Mouse (Mus musculus) MEL (cell line): Measurements from ENCODE around the gene Rnf7. TPM values are rescaled to one million over a fixed set of nuclear protein-coding genes. Genes with fewer than 3 reads are reported as not detected.

Source experiments
- DNase-seq: peaks from one replicate; pipeline ENCODE4 v3.0.0; 2011; ENCODE audit warnings: low read depth, low spot score
- H3K27ac ChIP-seq: 2 replicates; pipeline ENCODE4 v1.5.1; 2012; ENCODE audit warnings: low read depth, mild to moderate bottlenecking, control low read depth, low read length, moderate library complexity; ENCODE audit not compliant: control insufficient read depth
- H3K27me3 ChIP-seq, 2 experiments: fragments of 150-350 bp in 1 of 2; sonication (generic) in 1 of 2; 2 replicates each; pipeline ENCODE4 v1.6.1; 2012; ENCODE audit warnings: low read length in 2 of 2, mild to moderate bottlenecking in 2 of 2, improper control_type of control experiment in 1 of 2, moderate library complexity in 1 of 2; ENCODE audit not compliant: insufficient read depth in 2 of 2, control insufficient read depth in 1 of 2
- H3K36me3 ChIP-seq, 2 experiments: 2 replicates each; pipeline ENCODE4 v1.6.1; 2012 to 2014; ENCODE audit warnings: low read length in 2 of 2, improper control_type of control experiment in 1 of 2, inconsistent platforms in 1 of 2, mild to moderate bottlenecking in 1 of 2; ENCODE audit not compliant: insufficient read depth in 2 of 2, control insufficient read depth in 1 of 2
- H3K4me1 ChIP-seq, 2 experiments: fragments of 150-350 bp in 1 of 2; sonication (generic) in 1 of 2; 2 replicates each; pipeline ENCODE4 v1.6.1; 2012; ENCODE audit warnings: low read length in 2 of 2, improper control_type of control experiment in 1 of 2, mild to moderate bottlenecking in 1 of 2; ENCODE audit not compliant: insufficient read depth in 2 of 2, control insufficient read depth in 1 of 2
- H3K4me3 ChIP-seq, 2 experiments: fragments of 150-350 bp in 1 of 2; sonication (generic) in 1 of 2; 2 replicates each; pipeline ENCODE4 v1.5.1; 2012; ENCODE audit warnings: low read depth in 2 of 2, low read length in 2 of 2, mild to moderate bottlenecking in 2 of 2, moderate library complexity in 2 of 2, control low read depth in 1 of 2, improper control_type of control experiment in 1 of 2; ENCODE audit not compliant: control insufficient read depth in 1 of 2, insufficient read depth in 1 of 2
- H3K79me2 ChIP-seq: 2 replicates; pipeline ENCODE4 v1.6.1; 2012; ENCODE audit warnings: mild to moderate bottlenecking, low read length, moderate library complexity; ENCODE audit not compliant: control insufficient read depth, poor library complexity, insufficient read depth
- H3K9ac ChIP-seq: 2 replicates; pipeline ENCODE4 v1.6.1; 2012; ENCODE audit warnings: low read depth, mild to moderate bottlenecking, control low read depth, low read length, moderate library complexity; ENCODE audit not compliant: control insufficient read depth, poor library complexity, severe bottlenecking
- H3K9me3 ChIP-seq: fragments of 150-350 bp; sonication (generic); replicated peaks from 2 replicates; pipeline ENCODE4 v1.6.1; 2012; ENCODE audit warnings: mild to moderate bottlenecking, low read length, improper control_type of control experiment, moderate library complexity; ENCODE audit not compliant: insufficient read depth
- CHD2 ChIP-seq: IDR thresholded peaks from 2 replicates; pipeline ENCODE4 v1.6.1; 2011; ENCODE audit warnings: low read length, improper control_type of control experiment
- ETS1 ChIP-seq: IDR thresholded peaks from 2 replicates; pipeline ENCODE4 v1.6.1; 2012; ENCODE audit warnings: low read depth, mild to moderate bottlenecking, inconsistent platforms, low read length, improper control_type of control experiment, moderate library complexity
- GABPA ChIP-seq: IDR thresholded peaks from 2 replicates; pipeline ENCODE4 v1.6.1; 2012; ENCODE audit warnings: low read depth, mild to moderate bottlenecking, inconsistent platforms, low read length, improper control_type of control experiment, moderate library complexity
- HCFC1 ChIP-seq: IDR thresholded peaks from 2 replicates; pipeline ENCODE4 v1.6.1; 2012; ENCODE audit warnings: low read depth, mild to moderate bottlenecking, inconsistent platforms, low read length, improper control_type of control experiment, moderate library complexity
- JUND ChIP-seq: IDR thresholded peaks from 2 replicates; pipeline ENCODE4 v1.6.1; 2011; ENCODE audit warnings: low read depth, mild to moderate bottlenecking, improper control_type of control experiment, low read length
- KAT2A ChIP-seq: conservative IDR thresholded peaks from 2 replicates; pipeline ENCODE4 v1.6.1; 2012; ENCODE audit warnings: low read depth, low read length, improper control_type of control experiment, inconsistent platforms
- MEF2A ChIP-seq: IDR thresholded peaks from 2 replicates; pipeline ENCODE4 v1.6.1; 2014; ENCODE audit warnings: low read depth, mild to moderate bottlenecking, inconsistent platforms, low read length, improper control_type of control experiment; ENCODE audit not compliant: poor library complexity, insufficient replicate concordance, severe bottlenecking; ENCODE audit errors: extremely low read depth
- MXI1 ChIP-seq: IDR thresholded peaks from 2 replicates; pipeline ENCODE4 v1.6.1; 2011; ENCODE audit warnings: mild to moderate bottlenecking, low read depth, low read length, improper control_type of control experiment
- MYB ChIP-seq: IDR thresholded peaks from 2 replicates; pipeline ENCODE4 v1.6.1; 2011; ENCODE audit warnings: mild to moderate bottlenecking, low read depth, low read length, improper control_type of control experiment
- MYC ChIP-seq: IDR thresholded peaks from 2 replicates; pipeline ENCODE4 v1.6.1; 2011; ENCODE audit warnings: low read depth, mild to moderate bottlenecking, low read length, improper control_type of control experiment, moderate library complexity
- POLR2A ChIP-seq, 2 experiments: IDR thresholded peaks; 2 replicates each; pipeline ENCODE4 v1.6.1; 2011 to 2012; ENCODE audit warnings: low read length in 2 of 2, mild to moderate bottlenecking in 2 of 2, control low read depth in 1 of 2, improper control_type of control experiment in 1 of 2, low read depth in 1 of 2, moderate library complexity in 1 of 2; ENCODE audit not compliant: control insufficient read depth in 1 of 2, insufficient read depth in 1 of 2, poor library complexity in 1 of 2
- POLR2AphosphoS2 ChIP-seq: IDR thresholded peaks from 2 replicates; pipeline ENCODE4 v1.6.1; 2011; ENCODE audit warnings: low read length, improper control_type of control experiment
- SIN3A ChIP-seq: IDR thresholded peaks from 2 replicates; pipeline ENCODE4 v1.6.1; 2012; ENCODE audit warnings: low read length, improper control_type of control experiment, inconsistent platforms
- SMC3 ChIP-seq: IDR thresholded peaks from 2 replicates; pipeline ENCODE4 v1.6.1; 2011; ENCODE audit warnings: low read depth, low read length, improper control_type of control experiment
- TCF12 ChIP-seq: IDR thresholded peaks from 2 replicates; pipeline ENCODE4 v1.6.1; 2014; ENCODE audit warnings: low read depth, mild to moderate bottlenecking, inconsistent platforms, low read length, improper control_type of control experiment, moderate library complexity
- USF1 ChIP-seq: IDR thresholded peaks from 2 replicates; pipeline ENCODE4 v1.6.1; 2014; ENCODE audit warnings: low read depth, mild to moderate bottlenecking, inconsistent platforms, low read length, improper control_type of control experiment, moderate library complexity
- ZC3H11A ChIP-seq: IDR thresholded peaks from 2 replicates; pipeline ENCODE4 v1.6.1; 2012; ENCODE audit warnings: low read depth, mild to moderate bottlenecking, inconsistent platforms, low read length, improper control_type of control experiment
- ZKSCAN1 ChIP-seq: IDR thresholded peaks from 2 replicates; pipeline ENCODE4 v1.6.1; 2012; ENCODE audit warnings: low read depth, mild to moderate bottlenecking, inconsistent platforms, low read length, improper control_type of control experiment, moderate library complexity
- ZMIZ1 ChIP-seq: IDR thresholded peaks from 2 replicates; pipeline ENCODE4 v1.6.1; 2012; ENCODE audit warnings: low read depth, mild to moderate bottlenecking, inconsistent platforms, low read length, improper control_type of control experiment, moderate library complexity
- polyA plus RNA-seq, 2 experiments: library from polyadenylated mRNA; stranded (reverse) in 1 of 2; unstranded in 1 of 2; fragments of >175 nt in 1 of 2; fragments of >200 nt in 1 of 2; gene quantifications; 2 replicates each; pipeline versions ENCODE4 v1.2.1 to v1.2.4; 2012; ENCODE audit warnings: low replicate concordance in 2 of 2, low read depth in 1 of 2; ENCODE audit not compliant: insufficient read length in 2 of 2, insufficient read depth in 1 of 2, missing spikeins in 1 of 2
- total RNA-seq: library from RNA; depleted of rRNA; stranded (reverse); fragments of 300-350 nt; gene quantifications from 2 replicates; pipeline ENCODE4 v1.2.3, GENCODE M21; 2012

The Rnf7 gene
- total and polyA plus RNA-seq, 3 experiments: 105 to 157 TPM; not detected in 1

DNA sequence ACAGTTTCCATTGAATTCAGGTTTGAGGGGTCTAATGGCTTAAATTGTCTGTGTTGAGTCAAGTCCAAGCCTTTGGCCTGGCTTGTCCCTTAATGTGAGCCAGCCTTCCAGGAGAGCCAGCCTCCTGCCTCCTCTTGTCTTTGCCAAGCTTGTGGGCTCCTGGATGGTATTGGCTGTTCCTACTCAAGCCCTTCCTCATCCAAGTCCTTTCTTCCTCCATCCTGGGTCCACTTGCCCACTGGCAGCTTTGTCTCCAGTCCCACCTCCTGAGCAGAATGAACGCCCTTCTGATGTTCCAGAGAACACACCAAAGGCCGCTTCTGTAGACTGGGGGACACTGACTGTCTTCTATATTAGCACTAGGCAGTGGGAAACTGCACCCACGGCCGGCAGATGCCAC, 26.7 kb upstream of the Rnf7 start:
- no peaks in the 10 kb centered on the region for H3K4me1 ChIP-seq
- peaks cover 0 to 2% of the 10 kb centered on the region in 2 experiments; a peak in 2 of 4 replicates for H3K27me3 ChIP-seq
- TF ChIP-seq ZKSCAN1 (no peak), CHD2 (no peak), HCFC1 (no peak), ETS1 (no peak), ZC3H11A (no peak), JUND (no peak), MYB (no peak), POLR2A (IDR thresholded peaks at IDR 0.05; ENCODE audit: control insufficient read depth in 1 of 2, insufficient read depth in 1 of 2, low read depth in 1 of 2, low read length in 2 of 2, poor library complexity in 1 of 2) (no peak), MYC (no peak)
- TF ChIP-seq, all 39 proteins: peak for 0
- no peak for DNase-seq
- H3K36me3 ChIP-seq: no peaks in the 10 kb centered on the region
- no peak overlapping the region for H3K27ac ChIP-seq
- no peak overlapping the region for H3K9ac ChIP-seq
- H3K79me2 ChIP-seq: no peaks in the 10 kb centered on the region
- no peak overlapping the region for H3K4me3 ChIP-seq
- no peaks in the 10 kb centered on the region for H3K9me3 ChIP-seq

- H3K27me3 ChIP-seq: peaks cover 0 to 2% of the 10 kb centered on the region in 2 experiments; a peak in 2 of 4 replicates
- H3K4me3 ChIP-seq: no peak overlapping the region
- H3K36me3 ChIP-seq: no peaks in the 10 kb centered on the region
- H3K27ac ChIP-seq: no peak overlapping the region
- H3K79me2 ChIP-seq: no peaks in the 10 kb centered on the region
- DNase-seq: no peak
- no peaks in the 10 kb centered on the region for H3K9me3 ChIP-seq
- no peaks in the 10 kb centered on the region for H3K4me1 ChIP-seq
- H3K9ac ChIP-seq: no peak overlapping the region
- TF ChIP-seq KAT2A (no peak), MEF2A (no peak), SMC3 (no peak), GABPA (no peak), CHD2 (no peak), TCF12 (no peak), ZMIZ1 (no peak), USF1 (no peak), MXI1 (no peak), HCFC1 (no peak), POLR2AphosphoS2 (no peak), MYB (no peak), SIN3A (no peak), ETS1 (no peak), JUND (no peak)
Measured at GRCm38 (mm10) chr9:96504116-96504895, 25.8 kb upstream of the Rnf7 start.
